Mouse (Mus musculus) liver, embryonic 14.5 days (tissue): ENCODE data around the gene Usp2.

Experiments
- CTCF ChIP-seq: IDR thresholded peaks from 2 replicates; pipeline ENCODE4 v1.5.1; 2016; ENCODE audit warnings: antibody characterized with exemption, low read depth, control low read depth
- EP300 ChIP-seq: IDR thresholded peaks from 2 replicates; pipeline ENCODE4 v1.6.1; 2016; ENCODE audit warnings: antibody characterized with exemption, low read depth

DNA sequence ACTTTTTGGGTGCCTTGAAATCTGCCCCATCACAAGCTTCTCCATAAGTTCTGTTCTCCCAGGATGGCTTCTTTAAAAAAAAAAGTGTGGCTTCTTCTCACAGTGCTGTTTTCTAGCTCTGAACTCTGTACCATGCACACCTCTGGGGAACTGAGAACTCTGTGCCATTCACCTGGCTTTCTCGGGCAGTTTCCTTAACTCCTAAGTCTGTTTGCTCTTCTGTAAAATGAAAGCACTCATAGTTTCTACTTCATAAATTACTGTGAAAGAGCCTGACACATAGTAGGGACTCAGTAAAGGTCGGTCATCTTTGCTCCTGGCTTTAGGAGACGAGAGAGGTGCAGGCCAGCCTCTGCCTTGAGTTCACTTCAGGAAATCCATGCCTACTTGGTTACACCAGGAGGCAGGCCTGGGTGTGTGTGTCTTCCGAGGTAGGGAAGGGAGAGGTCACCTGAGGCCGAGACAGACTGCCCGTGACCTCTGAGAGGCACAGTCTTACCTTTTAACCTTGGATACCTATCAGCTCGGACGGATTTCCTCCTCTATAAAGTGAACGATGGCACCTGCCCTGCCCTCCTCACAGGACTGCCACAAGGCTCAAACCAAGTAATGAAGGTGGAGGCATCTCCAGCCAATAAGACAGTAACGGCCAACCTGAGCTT, 11.4 kb downstream of the Usp2 start:
- TF ChIP-seq EP300 (no peak), CTCF (no peak)
